Mouse (Mus musculus) hindbrain, embryonic 10.5 days (tissue): ENCODE data around the gene Sirt4. TPM values are rescaled to one million over a fixed set of nuclear protein-coding genes. Genes with fewer than 3 reads are reported as not detected.
A peak's percentile ranks its signal among the peaks of the same experiment; 100 is the strongest.

Source experiments
- DNase-seq: peaks from one replicate; pipeline ENCODE4 v3.0.0-alpha.2; 2017; ENCODE audit warnings: low spot score
- H3K27ac ChIP-seq: fragments of 300-500 bp; sonication (generic); 2 replicates; pipeline ENCODE4 v1.5.1; 2016; ENCODE audit warnings: mild to moderate bottlenecking, moderate library complexity
- H3K27me3 ChIP-seq: fragments of 300-500 bp; sonication (generic); 2 replicates; pipeline ENCODE4 v1.6.1; 2016; ENCODE audit warnings: mild to moderate bottlenecking; ENCODE audit not compliant: poor library complexity, insufficient read depth, severe bottlenecking
- H3K36me3 ChIP-seq: fragments of 300-500 bp; sonication (generic); 2 replicates; pipeline ENCODE4 v1.6.1; 2016; ENCODE audit warnings: mild to moderate bottlenecking, moderate library complexity
- H3K4me1 ChIP-seq: fragments of 300-500 bp; sonication (generic); replicated peaks from 2 replicates; pipeline ENCODE4 v1.6.1; 2016; ENCODE audit warnings: mild to moderate bottlenecking
- H3K4me3 ChIP-seq: fragments of 300-500 bp; sonication (generic); 2 replicates; pipeline ENCODE4 v1.5.1; 2016; ENCODE audit warnings: mild to moderate bottlenecking, moderate library complexity
- H3K9me3 ChIP-seq: fragments of 300-500 bp; sonication (generic); 2 replicates; pipeline ENCODE4 v1.6.1; 2016; ENCODE audit warnings: mild to moderate bottlenecking, moderate library complexity
- WGBS: fragments of 180-500 bp; shearing (Covaris S2); methylation state at CpG from one replicate; pipeline ENCODE4 v1.1.7; 2016; 5-methylcytosine and 5-hydroxymethylcytosine counted together
- polyA plus RNA-seq: library from polyadenylated mRNA; unstranded; fragments of >200 nt; fragmentation: Nextera tagmentation; extraction: Ambion mirVana; gene quantifications from 2 replicates; pipeline ENCODE4 v1.2.1, GENCODE M21; 2016

The Sirt4 gene
- polyA plus RNA-seq, 1 experiment from 2014 or later: 17.2 TPM

GRCm38 (mm10) chr5:115431061-115431897 is 53.2 kb downstream of the Sirt4 start:
- Histone ChIP-seq H3K36me3 (peaks cover 60% of the 10 kb centered on the region), H3K9me3 (no peaks in the 10 kb centered on the region), H3K27me3 (0 out of 2 replicates have a peak, but pooled peaks cover 3% of the 10 kb centered on the region), H3K27ac (peak overlapping the region; percentile 100), H3K4me3 (peak overlapping the region; percentile 100), H3K4me1 (peaks cover 79% of the 10 kb centered on the region)
- peak; percentile 76 for DNase-seq
- WGBS: 3% methylated on average over 14 of the region's 14 CpGs

GRCm38 (mm10) chr5:115430187-115430960 is 54.2 kb downstream of the Sirt4 start:
- 0 out of 2 replicates have a peak, but pooled peaks cover 3% of the 10 kb centered on the region for H3K27me3 ChIP-seq
- H3K4me1 ChIP-seq: peaks cover 70% of the 10 kb centered on the region
- H3K4me3 ChIP-seq: peak overlapping the region; percentile 100
- WGBS: under 1% methylated on average over 71 of the region's 73 CpGs
- no peaks in the 10 kb centered on the region for H3K9me3 ChIP-seq
- peak overlapping the region; percentile 100 for H3K27ac ChIP-seq
- H3K36me3 ChIP-seq: peaks cover 56% of the 10 kb centered on the region
- DNase-seq: peak; percentile 56

DNA sequence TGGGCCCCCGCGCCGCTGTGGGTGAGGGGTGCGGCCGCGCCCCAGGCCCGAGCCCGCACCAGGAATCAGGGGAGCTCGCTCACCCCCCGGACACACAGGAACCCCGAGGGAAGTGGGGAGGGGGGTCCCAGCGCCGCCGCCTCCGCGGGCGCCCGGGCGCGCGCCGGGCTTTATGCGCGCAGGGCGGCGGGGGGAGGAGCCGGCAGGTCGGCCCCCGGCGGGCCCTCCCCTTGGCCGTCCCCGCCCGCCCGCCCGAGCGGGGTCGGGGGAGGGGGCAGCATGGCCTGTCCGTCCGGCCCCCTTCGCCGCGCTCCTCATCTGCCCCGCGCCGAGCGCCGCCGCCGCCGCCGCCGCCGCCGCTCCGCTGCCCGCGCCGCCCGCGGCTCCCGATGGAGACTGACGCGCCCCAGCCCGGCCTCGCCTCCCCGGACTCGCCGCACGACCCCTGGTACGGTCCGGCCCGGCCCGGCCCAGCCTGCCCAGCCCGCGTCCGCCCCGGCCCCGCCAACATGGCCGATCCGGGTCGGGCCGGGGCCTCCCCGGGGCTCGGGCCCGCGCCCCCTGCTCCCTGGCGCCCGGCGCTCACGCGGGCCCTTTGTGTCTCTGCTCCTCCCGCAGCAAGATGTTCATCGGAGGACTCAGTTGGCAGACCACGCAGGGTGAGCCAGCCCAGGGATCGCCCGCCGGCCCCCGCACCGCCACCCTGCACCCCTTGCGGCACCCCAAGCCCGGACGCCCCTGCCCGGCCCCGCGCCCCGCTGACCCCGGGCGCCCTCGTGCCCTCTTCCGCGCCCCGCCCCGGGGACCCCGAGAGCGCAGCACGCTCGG is 55.0 kb downstream of the Sirt4 start, which contains the start of gene Msi1:
Gene Msi1 (plus strand): TSS at position 241 of the 828 bp plus-strand sequence.
- H3K27ac ChIP-seq: peak within 1 kb of the TSS; percentile 100
- peak within 1 kb of the TSS; percentile 100 for H3K4me3 ChIP-seq
- 0 out of 2 replicates have a peak, but pooled peaks cover 3% of the 10 kb centered on the region for H3K27me3 ChIP-seq
- under 1% methylated on average over 104 of the region's 117 CpGs for WGBS
- H3K9me3 ChIP-seq: no peaks in the 10 kb centered on the region
- H3K36me3 ChIP-seq: peaks cover 48% of the 10 kb centered on the region
- peaks cover 62% of the 10 kb centered on the region for H3K4me1 ChIP-seq
- peak; percentile 75 for DNase-seq

- H3K9me3 ChIP-seq: no peaks in the 10 kb centered on the region
- 0 out of 2 replicates have a peak, but pooled peaks cover 3% of the 10 kb centered on the region for H3K27me3 ChIP-seq
- H3K36me3 ChIP-seq: peaks cover 41% of the 10 kb centered on the region
- H3K4me1 ChIP-seq: peaks cover 56% of the 10 kb centered on the region
- WGBS: under 1% methylated on average over 20 of the region's 20 CpGs
- peak overlapping the region; percentile 100 for H3K4me3 ChIP-seq
- DNase-seq: no peak
- H3K27ac ChIP-seq: peak overlapping the region; percentile 100
These were observed 55.6 kb downstream of the Sirt4 start for GRCm38 (mm10) chr5:115428831-115429358.

Other genes starting within 250 kb of the Sirt4 start
- 104 and 114 TPM in 2 replicates for gene Pop5, start 248.9 kb downstream of the Sirt4 start, polyA plus RNA-seq
- 132 and 172 TPM in 2 replicates for gene Rnf10, start 211.8 kb downstream of the Sirt4 start, polyA plus RNA-seq
- gene Coq5, start 205.1 kb downstream of the Sirt4 start, polyA plus RNA-seq: 49.6 and 55.1 TPM in 2 replicates
- 1,684 and 1,740 TPM in 2 replicates for gene Dynll1, start 183.7 kb downstream of the Sirt4 start, polyA plus RNA-seq
- gene Srsf9, start 157.5 kb downstream of the Sirt4 start, polyA plus RNA-seq: 383 and 387 TPM in 2 replicates
- gene Gatc, start 143.5 kb downstream of the Sirt4 start, polyA plus RNA-seq: 35.6 and 41.2 TPM in 2 replicates
- 56.3 and 57.2 TPM in 2 replicates for gene Triap1, start 143.5 kb downstream of the Sirt4 start, polyA plus RNA-seq
- 875 and 1,016 TPM in 2 replicates for gene Cox6a1, start 135.7 kb downstream of the Sirt4 start, polyA plus RNA-seq
- gene Msi1, start 55.1 kb downstream of the Sirt4 start, polyA plus RNA-seq: 167 and 222 TPM in 2 replicates
- gene Pla2g1b, start 18.5 kb downstream of the Sirt4 start, polyA plus RNA-seq: 0.51 TPM in 1 of 2 replicates, not detected in the other
- 32.6 and 42.6 TPM in 2 replicates for gene Pxn, start 22.0 kb upstream of the Sirt4 start, polyA plus RNA-seq
- gene Rplp0, start 74.7 kb upstream of the Sirt4 start, polyA plus RNA-seq: 1,124 and 1,374 TPM in 2 replicates
- gene Gcn1l1, start 80.5 kb upstream of the Sirt4 start, polyA plus RNA-seq: 56.9 and 57.5 TPM in 2 replicates
- gene Rab35, start 147.2 kb upstream of the Sirt4 start, polyA plus RNA-seq: 13.3 and 15.7 TPM in 2 replicates
- gene Bicdl1, start 246.9 kb upstream of the Sirt4 start, polyA plus RNA-seq: 12.2 and 14.1 TPM in 2 replicates